ENCODE assay signal across 29 mouse cellular contexts in genomic region chr13:28466151-28466550, GRCm38 (mm10).
DNase-seq lines count a peak whose midpoint lies in the region; ATAC-seq lines count a peak whose summit lies in the region.
"Had no signal": no experiment of that assay in that cellular context is flagged by ENCODE, and none has a peak within 500 bp of the region (broad histone marks: within the 10 kb centered on the region; RNA-seq: fewer than 3 reads in every experiment).

No protein-coding gene starts in this region.

- no peaks in the 10 kb centered on the region; the same call in 1 of the 2 replicates for H3K4me1 ChIP-seq in forebrain, embryonic 15.5 days
- H3K4me1 ChIP-seq in forebrain, embryonic 10.5 days, result no peaks in the 10 kb centered on the region
- H3K4me1 ChIP-seq in hindbrain, embryonic 16.5 days (ENCODE audit: control insufficient read depth, insufficient read depth, low read depth, low read length), result no peaks in the 10 kb centered on the region
- H3K4me1 ChIP-seq: embryonic facial prominence, embryonic 10.5 days; embryonic facial prominence, embryonic 15.5 days; heart, embryonic 15.5 days; hindbrain, embryonic 12.5 days; limb, embryonic 10.5 days; limb, embryonic 15.5 days; midbrain, embryonic 15.5 days; neural tube, embryonic 12.5 days; stomach, embryonic 15.5 days had no signal

- WGBS in forebrain, embryonic 15.5 days, result 78% methylated on average over 2 of the region's 2 CpGs
- WGBS in forebrain, embryonic 10.5 days, result 79% methylated on average over 2 of the region's 2 CpGs
- 87% methylated on average over 2 of the region's 2 CpGs for WGBS in hindbrain, embryonic 16.5 days

- H3K9ac ChIP-seq in forebrain, embryonic 15.5 days (replicated peaks), result no peak overlapping the region
- no peak overlapping the region for H3K9ac ChIP-seq in hindbrain, embryonic 16.5 days (ENCODE audit: low read depth, low read length)
- H3K9ac ChIP-seq: embryonic facial prominence, embryonic 15.5 days; heart, embryonic 15.5 days; hindbrain, embryonic 12.5 days; limb, embryonic 15.5 days; liver, embryonic 14.5 days; lung, embryonic 14.5 days; midbrain, embryonic 15.5 days; neural tube, embryonic 12.5 days; stomach, embryonic 15.5 days had no signal

- intact Hi-C loops in left cerebral cortex, postnatal 4 days (cut with DNase I), result no loop called here
- intact Hi-C loops in left cerebral cortex, postnatal 10 days (cut with DNase I), result no loop called here

- H3K9me3 ChIP-seq in forebrain, embryonic 15.5 days, result no peaks in the 10 kb centered on the region
- H3K9me3 ChIP-seq in forebrain, embryonic 10.5 days, result no peaks in the 10 kb centered on the region
- no peaks in the 10 kb centered on the region for H3K9me3 ChIP-seq in hindbrain, embryonic 16.5 days (ENCODE audit: control insufficient read depth, low read length)
- H3K9me3 ChIP-seq: embryonic facial prominence, embryonic 10.5 days; embryonic facial prominence, embryonic 15.5 days; G1E; heart, embryonic 15.5 days; hindbrain, embryonic 12.5 days; limb, embryonic 10.5 days; limb, embryonic 15.5 days; midbrain, embryonic 15.5 days; neural tube, embryonic 12.5 days; stomach, embryonic 15.5 days had no signal

- peak; percentile 13 for DNase-seq in adrenal gland, postnatal 10 days
- no peak for DNase-seq in adrenal gland, postnatal 25 days
- no peak for DNase-seq in forebrain, embryonic 10.5 days (ENCODE audit: extremely low spot score, low spot score)
- peak; percentile 1 for DNase-seq in left cerebral cortex, postnatal 4 days
- no peak for DNase-seq in left cerebral cortex, postnatal 10 days (ENCODE audit: extremely low spot score in 1 of 2, low spot score in 2 of 2)
- peak; percentile 69 for DNase-seq in NIH3T3 (ENCODE audit: low read depth)
- DNase-seq: cerebellum, adult 11 months; cerebellum, postnatal 25 days; kidney, adult 8-10 months; kidney, postnatal 4 days; lung, embryonic 14.5 days; lung, postnatal 14 days; retina, postnatal 1 day; right cerebral cortex, postnatal 14 days had no signal

- no peaks in the 10 kb centered on the region for H3K27me3 ChIP-seq in forebrain, embryonic 15.5 days
- no peaks in the 10 kb centered on the region for H3K27me3 ChIP-seq in forebrain, embryonic 10.5 days (ENCODE audit: poor library complexity, severe bottlenecking)
- no peaks in the 10 kb centered on the region for H3K27me3 ChIP-seq in hindbrain, embryonic 16.5 days (replicated peaks; ENCODE audit: control insufficient read depth, insufficient read depth, low read length)
- H3K27me3 ChIP-seq: embryonic facial prominence, embryonic 15.5 days; heart, embryonic 15.5 days; hindbrain, embryonic 12.5 days; limb, embryonic 15.5 days; midbrain, embryonic 15.5 days; neural tube, embryonic 12.5 days; stomach, embryonic 15.5 days had no signal

- ATAC-seq in forebrain, embryonic 15.5 days (replicated peaks), result no peak
- ATAC-seq in hindbrain, embryonic 16.5 days, result no peak
- ATAC-seq: intestine, embryonic 16.5 days; midbrain, embryonic 15.5 days had no signal

- H3K36me3 ChIP-seq in forebrain, embryonic 15.5 days, result no peaks in the 10 kb centered on the region
- no peaks in the 10 kb centered on the region for H3K36me3 ChIP-seq in forebrain, embryonic 10.5 days (replicated peaks)
- no peaks in the 10 kb centered on the region for H3K36me3 ChIP-seq in hindbrain, embryonic 16.5 days (ENCODE audit: control insufficient read depth, insufficient read depth, low read length)
- H3K36me3 ChIP-seq: embryonic facial prominence, embryonic 10.5 days; embryonic facial prominence, embryonic 15.5 days; G1E; heart, embryonic 15.5 days; hindbrain, embryonic 12.5 days; limb, embryonic 10.5 days; limb, embryonic 15.5 days; midbrain, embryonic 15.5 days; neural tube, embryonic 12.5 days; stomach, embryonic 15.5 days had no signal

- peak overlapping the region; percentile 80 for H3K27ac ChIP-seq in forebrain, embryonic 15.5 days (replicated peaks)
- H3K27ac ChIP-seq in forebrain, embryonic 10.5 days, result no peak overlapping the region
- no peak overlapping the region for H3K27ac ChIP-seq in hindbrain, embryonic 16.5 days (ENCODE audit: low read depth, low read length)
- H3K27ac ChIP-seq: embryonic facial prominence, embryonic 10.5 days; embryonic facial prominence, embryonic 15.5 days; heart, embryonic 15.5 days; hindbrain, embryonic 12.5 days; kidney, postnatal 0 days; limb, embryonic 10.5 days; limb, embryonic 15.5 days; liver, embryonic 14.5 days; midbrain, embryonic 15.5 days; neural tube, embryonic 12.5 days; stomach, embryonic 15.5 days had no signal

- no peak overlapping the region for H3K4me2 ChIP-seq in forebrain, embryonic 15.5 days (replicated peaks)
- no peak overlapping the region for H3K4me2 ChIP-seq in hindbrain, embryonic 16.5 days (ENCODE audit: low read length)
- H3K4me2 ChIP-seq: embryonic facial prominence, embryonic 15.5 days; heart, embryonic 15.5 days; hindbrain, embryonic 12.5 days; limb, embryonic 15.5 days; lung, embryonic 14.5 days; midbrain, embryonic 15.5 days; neural tube, embryonic 12.5 days; stomach, embryonic 15.5 days had no signal

- no peak overlapping the region for H3K4me3 ChIP-seq in forebrain, embryonic 15.5 days
- no peak overlapping the region for H3K4me3 ChIP-seq in forebrain, embryonic 10.5 days
- no peak overlapping the region for H3K4me3 ChIP-seq in hindbrain, embryonic 16.5 days (ENCODE audit: low read length)
- H3K4me3 ChIP-seq: embryonic facial prominence, embryonic 10.5 days; embryonic facial prominence, embryonic 15.5 days; heart, embryonic 15.5 days; hindbrain, embryonic 12.5 days; limb, embryonic 10.5 days; limb, embryonic 15.5 days; midbrain, embryonic 15.5 days; neural tube, embryonic 12.5 days; stomach, embryonic 15.5 days had no signal

Comparison
In these comparisons a context has a peak if more than half of its experiments do, and no peak if none do; other contexts are left out.
1. DNase-seq: peak in adrenal gland, postnatal 10 days (single experiment), left cerebral cortex, postnatal 4 days (single experiment) and NIH3T3 (single experiment); none in adrenal gland, postnatal 25 days (single experiment), forebrain, embryonic 10.5 days (single experiment) and left cerebral cortex, postnatal 10 days (0 of 2).